Mouse (Mus musculus) CD8-positive naive resting alpha-beta T cell, adult 2 months (primary cell): ENCODE data around the gene Hist1h2af.
"Not testable (repeated sequence)": the region's sequence is repeated elsewhere in the genome, so short reads cannot be mapped to it uniquely, and the experiment has no call there.

ENCODE experiments used
- DNase-seq, 2 experiments: peaks; one replicate each; pipeline ENCODE4 v3.0.0; 2022; ENCODE audit warnings: low read depth in 2 of 2, low spot score in 2 of 2

Hist1h2af gene

DNA sequence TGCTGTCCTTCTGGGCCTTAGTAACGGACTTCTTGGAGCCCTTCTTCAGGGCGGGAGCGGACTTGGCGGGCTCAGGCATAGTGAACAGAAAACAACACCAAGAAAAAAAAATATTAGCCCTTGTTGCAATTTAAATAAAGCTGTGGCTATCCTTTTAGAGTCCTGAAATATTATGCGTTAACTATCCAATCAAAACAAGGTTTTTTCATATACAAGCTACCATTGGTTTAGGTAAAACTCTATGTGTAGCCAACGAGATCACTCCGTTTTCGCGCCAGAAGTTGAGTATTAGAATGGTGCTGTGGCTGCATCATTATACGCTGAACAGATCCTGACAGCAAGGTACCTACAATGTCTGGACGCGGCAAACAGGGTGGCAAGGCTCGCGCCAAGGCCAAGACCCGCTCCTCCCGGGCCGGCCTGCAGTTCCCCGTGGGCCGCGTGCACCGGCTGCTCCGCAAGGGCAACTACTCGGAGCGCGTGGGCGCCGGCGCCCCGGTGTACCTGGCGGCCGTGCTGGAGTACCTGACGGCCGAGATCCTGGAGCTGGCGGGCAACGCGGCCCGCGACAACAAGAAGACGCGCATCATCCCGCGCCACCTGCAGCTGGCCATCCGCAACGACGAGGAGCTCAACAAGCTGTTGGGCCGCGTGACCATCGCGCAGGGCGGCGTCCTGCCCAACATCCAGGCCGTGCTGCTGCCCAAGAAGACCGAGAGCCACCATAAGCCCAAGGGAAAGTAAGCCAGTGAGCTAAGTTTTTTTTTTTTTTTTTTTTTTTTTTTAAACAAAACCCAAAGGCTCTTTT, at the start of gene Hist1h2af:
Gene Hist1h2af, plus strand, starts transcription at position 347 of the 808 bp plus-strand sequence.
- not testable (repeated sequence) for DNase-seq

DNA sequence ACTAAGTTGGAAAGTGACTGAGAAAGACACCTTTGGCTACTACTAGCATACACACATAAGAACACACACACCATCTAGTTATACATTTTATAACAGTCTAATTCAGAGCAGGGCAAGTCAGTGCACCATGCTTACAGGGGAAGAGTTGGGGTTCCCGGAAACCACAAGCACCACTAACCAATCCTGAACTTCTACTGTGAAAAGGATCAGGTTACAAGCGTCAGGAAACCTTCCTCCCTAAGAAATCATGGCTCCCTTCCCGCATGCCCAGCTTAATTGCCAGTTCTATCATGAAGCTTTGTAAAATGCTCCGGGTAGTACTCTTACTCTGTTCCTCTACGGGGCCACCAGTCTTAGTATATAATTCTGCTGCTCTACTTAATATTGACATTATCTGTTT, 48.4 kb upstream of the Hist1h2af start:
- no peak for DNase-seq

DNA sequence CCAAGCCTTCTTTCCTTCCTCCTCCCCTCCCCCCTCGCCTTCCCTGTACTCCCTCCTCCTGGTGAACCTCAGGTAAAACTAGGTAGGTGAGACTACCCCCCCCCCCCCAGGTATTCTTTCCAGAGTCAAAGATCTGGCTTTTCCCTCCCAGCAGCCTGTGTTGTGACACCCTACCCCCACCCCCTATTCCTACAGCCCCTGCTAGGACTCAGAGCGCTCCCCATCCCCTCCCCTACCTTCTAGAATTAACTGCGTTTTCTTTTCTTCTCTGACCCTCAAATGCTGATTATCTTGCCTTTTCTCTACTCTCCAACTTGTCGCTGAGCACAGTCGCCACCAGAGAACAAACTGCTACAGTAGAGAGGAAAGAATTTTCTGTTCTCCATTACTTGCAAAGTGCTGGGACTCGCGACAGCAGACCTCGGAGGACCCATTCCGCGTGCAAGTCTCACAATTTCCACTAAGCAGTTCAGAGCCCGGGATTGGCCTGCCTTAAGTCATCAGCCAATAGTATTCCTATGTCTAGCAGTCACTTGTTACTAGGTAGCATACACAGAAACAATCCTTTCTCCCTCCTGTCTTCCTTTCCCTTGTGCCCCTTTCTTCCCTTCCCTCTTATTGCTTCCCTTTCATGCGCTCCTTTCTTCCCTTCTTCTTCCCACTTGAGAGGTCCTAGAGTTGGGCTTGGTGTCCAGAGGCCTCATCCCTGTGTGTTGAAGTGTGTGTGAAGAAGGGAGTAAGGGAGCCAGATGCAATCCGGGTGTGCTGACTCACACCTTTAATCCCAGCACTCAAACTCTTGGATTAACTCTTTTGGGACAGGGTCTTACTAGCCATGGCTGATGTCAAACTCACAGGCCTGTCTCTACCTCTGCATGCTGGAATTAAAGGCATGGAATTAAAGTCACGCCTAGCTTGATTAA, 45.0 kb upstream of the Hist1h2af start, which contains the start of gene Btn2a2:
Gene Btn2a2, minus strand, starts transcription at position 458 of the 923 bp plus-strand sequence.
- DNase-seq: peak; percentile 11 to 14

DNA sequence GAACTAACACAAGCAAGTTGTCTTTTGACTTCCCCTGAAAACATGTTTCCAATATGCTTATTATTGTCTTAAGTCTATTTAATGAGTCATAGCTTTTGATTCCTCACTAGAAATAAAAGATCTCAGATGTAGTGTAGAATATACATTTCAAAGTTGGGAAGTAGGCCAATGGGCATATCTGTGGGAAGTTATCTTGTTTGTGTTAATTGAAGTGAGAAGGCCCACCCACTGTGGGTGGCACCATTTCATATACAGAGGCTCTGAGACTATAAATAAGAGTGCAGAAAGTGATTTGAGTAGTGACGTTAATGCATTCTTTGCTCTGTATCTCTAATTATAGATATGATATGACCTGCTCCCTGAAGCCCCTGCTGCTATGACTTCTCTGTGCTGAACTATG, 42.8 kb upstream of the Hist1h2af start:
- no peak for DNase-seq

DNA sequence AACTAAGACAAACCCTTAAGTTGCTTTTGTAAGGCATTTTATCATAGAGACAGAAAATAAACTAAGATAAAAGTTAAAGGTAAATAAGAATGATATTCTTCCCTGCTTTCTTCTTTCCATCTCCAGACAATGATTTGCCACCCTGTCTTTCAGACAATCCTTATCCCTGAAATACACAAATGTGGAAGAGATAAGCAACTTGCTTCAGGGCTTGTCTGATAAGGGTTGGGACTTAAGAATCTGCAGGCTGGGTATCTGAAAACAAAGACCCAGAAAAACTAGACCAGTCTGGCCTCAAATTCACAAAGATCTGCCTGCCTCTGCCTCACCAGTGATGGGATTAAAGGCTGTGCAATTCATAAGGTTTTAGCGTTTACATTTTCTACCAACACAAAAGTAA, 42.4 kb upstream of the Hist1h2af start:
- DNase-seq: no peak

DNA sequence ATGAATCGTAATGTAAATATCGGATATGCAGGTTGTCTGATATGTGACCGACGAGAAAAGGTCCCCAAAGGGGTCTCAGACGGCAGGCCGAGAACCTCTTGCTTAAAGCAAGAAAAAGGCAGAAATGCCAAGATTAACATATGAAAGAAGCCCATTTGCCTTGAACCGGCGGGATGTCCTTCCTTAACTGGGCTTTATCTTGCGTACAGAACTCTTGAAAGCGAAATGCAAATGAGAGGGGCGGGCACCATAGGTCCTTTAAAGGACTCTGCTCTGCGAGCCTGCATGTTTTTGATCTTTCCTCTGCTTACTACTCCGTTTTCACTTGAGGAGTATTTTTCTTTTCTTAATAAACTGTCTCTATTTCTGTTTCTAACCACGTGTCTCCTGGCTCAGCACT, 41.7 kb upstream of the Hist1h2af start:
- DNase-seq: no peak

DNA sequence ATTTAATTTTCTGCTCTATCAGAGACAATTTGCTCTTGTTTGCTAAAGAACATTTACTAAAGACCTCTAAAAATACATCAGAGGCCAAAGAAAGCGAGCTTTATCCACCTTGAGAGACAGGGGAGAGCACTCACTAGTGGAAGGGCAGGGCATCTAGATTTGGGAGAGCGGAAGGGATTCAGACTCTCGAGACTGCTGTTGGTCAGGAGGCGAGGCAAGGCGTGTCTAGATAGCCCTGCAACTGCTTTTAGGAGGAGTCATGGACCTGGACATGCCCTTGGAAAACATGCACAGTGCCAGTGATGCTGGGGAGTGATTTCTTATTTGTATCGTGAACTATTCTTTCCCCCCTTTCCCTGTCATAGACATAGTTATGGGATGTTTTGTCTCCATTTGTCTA, 38.2 kb upstream of the Hist1h2af start:
- no peak for DNase-seq

DNA sequence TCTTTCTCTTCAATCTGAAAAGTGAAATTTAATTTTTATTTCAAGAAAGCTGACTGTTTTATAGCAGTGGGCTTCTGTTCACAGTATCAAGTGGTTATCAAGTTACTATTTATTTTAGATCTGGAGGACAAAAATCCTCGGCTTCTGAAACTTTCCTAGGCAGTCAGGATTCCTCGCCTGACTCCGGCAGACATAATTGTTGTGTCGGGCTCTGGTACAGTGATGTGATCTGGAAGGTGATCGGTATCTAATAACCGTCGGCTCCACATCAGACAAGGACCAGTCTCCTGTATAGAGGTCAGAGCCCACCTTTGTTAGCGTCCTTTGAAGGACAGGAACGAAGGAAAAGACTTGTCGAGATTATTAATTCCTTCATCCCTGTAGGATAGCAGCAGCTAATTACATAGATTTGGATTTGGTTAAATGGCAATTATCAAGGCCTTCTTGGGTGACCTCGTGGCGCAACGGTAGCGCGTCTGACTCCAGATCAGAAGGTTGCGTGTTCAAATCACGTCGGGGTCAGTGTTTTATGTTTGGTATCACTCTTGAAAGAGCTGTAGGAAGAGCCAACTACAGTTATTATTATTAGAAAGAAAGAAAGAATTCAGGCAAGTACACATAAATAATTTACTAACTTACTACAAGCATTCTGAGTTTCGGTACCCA, 35.9 kb upstream of the Hist1h2af start:
- DNase-seq: no peak

DNA sequence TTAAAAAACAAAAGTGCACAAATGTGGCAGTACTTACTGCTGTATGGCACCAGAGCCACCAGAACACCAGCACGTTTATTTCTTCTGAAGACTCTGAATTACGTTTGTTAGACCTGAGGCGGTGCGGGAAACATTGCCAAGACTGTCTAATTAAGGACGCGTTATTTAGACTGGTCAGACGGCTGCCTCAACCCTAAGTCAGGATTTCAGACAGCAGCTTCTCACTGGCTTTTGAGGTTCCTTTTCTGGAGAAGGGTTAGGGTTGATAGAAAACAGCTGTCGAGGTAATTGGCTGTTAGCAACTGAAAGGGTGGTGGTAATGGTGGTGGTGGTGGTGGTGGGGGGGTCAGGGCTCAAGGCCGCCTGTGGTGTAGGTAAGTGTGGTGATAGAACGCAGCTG, 35.1 kb upstream of the Hist1h2af start:
- no peak for DNase-seq

DNA sequence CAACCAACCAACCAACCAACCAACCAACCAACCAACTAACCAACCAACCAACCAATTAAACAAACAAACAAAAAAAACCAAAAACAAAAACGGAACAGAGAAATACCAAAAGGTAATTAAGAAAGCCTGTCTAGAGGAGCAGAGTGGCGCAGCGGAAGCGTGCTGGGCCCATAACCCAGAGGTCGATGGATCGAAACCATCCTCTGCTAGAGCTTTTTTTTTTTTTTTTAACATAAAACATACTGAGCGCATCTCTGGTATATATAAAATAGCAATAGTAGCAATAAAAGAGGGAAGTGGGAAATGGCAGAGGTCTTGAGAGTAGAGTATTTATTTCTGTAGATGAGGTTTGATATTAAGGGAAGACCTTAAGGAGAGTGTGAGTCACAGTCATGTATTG, 33.8 kb upstream of the Hist1h2af start:
- no peak for DNase-seq

DNA sequence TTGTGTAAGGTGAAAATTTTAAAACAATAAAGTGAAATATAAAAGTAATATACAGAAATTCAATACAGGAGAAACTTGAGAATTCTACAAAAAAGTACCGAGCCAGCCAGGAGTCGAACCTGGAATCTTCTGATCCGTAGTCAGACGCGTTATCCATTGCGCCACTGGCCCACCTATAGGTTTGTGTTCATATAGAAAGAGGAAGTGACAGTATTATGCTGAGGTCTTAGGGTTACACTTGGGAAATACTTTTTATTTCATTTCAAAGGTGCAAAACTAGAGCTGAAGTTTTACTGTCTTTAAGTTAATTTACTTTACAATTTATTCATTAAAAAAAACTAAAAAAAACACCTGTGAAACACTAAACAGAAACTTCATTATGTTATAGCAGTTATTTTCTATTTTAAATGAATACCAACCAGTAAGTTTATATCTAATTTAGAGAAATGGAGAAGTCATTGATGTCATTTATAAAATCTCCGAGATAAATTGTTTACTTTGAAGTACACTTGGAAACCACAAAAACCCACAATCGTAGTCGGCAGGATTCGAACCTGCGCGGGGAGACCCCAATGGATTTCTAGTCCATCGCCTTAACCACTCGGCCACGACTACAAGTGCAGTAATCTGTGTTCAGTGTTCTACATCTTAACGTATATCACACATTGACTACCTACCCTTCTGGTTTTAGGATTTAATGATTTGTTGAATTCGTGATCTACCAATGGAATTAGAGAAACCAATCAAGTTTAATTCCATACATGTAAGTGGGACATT, 33.1 kb upstream of the Hist1h2af start:
- peak; percentile 78 to 84 for DNase-seq

DNA sequence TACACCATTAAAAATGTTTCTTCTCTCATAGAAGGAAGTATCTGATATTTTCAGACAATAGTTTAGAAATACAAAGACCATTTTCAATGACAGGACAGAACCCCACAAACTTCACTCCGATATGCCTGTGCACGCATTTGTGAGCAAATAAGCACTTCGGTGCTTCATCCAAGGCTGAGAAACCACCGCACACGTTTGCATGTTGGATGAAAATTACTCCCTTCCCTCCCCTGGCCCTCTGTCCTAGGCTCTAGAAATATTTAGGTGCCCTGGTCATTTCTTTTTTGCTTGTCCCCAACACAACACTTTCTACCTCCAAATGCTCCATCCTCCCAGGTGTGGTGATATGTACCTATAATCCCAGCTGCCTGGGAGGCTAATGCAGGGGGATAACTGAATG, 32.2 kb upstream of the Hist1h2af start:
- no peak for DNase-seq

DNA sequence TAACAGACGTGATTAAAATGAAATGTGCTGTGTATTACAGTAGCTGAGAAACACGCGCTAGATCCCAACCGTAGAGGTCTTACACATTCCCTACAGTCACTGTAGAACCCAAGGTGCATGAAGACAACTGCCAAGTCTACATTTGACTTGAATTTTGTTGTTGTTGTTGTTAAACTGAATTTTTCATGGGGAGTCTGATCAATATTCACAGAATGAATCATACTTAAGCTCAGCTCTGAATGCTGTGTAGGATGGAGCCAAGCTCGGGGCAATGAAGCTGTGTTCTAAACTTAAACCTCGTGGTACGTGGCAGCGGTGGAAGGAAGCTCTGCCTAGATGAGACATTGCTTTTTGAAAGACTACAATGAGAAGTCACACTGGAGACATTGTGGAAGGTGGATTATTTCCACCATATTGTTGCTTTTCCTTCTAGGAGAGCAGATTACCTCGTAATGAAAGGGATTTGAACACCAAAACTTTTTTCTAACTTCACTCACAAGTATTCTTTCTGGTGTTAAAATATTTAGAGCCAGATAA, 31.6 kb upstream of the Hist1h2af start:
- no peak for DNase-seq

DNA sequence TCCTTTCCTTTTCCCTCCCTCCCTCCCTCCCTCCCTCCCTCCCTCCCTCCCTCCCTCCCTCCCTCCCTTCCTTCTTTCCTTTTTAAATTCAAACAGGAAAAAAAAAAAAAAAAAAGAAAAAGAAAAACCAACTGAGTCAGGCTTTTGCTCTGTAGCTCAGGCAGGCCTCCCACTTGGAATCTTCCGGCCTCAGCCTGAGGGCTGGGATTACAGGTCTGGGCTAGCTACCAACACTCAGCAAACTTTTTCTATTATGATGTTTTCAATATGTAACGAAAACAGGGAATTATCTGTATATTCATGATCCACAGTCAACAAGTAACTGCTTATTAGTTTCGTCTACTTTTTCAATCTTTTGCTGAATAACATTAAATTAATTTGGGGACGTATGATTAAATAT, 30.8 kb upstream of the Hist1h2af start:
- DNase-seq: no peak

DNA sequence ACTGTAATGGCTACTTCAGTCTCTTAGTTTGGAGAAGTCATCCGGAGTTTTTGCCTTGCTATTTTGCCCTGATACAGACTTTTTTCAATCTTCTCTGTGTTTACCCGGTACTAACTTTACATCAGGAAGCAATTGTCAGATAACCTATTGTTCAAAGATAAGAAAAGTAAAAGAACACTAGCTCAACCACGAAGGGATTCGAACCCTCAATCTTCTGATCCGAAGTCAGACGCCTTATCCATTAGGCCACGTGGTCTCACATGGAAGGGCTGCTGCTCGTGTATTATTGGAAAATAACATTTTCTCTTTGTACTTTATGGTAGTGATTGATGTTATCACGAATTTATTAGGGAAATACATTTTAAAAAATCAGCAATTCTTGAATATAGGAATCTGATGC, 29.9 kb upstream of the Hist1h2af start:
- peak; percentile 41 to 57 for DNase-seq

DNA sequence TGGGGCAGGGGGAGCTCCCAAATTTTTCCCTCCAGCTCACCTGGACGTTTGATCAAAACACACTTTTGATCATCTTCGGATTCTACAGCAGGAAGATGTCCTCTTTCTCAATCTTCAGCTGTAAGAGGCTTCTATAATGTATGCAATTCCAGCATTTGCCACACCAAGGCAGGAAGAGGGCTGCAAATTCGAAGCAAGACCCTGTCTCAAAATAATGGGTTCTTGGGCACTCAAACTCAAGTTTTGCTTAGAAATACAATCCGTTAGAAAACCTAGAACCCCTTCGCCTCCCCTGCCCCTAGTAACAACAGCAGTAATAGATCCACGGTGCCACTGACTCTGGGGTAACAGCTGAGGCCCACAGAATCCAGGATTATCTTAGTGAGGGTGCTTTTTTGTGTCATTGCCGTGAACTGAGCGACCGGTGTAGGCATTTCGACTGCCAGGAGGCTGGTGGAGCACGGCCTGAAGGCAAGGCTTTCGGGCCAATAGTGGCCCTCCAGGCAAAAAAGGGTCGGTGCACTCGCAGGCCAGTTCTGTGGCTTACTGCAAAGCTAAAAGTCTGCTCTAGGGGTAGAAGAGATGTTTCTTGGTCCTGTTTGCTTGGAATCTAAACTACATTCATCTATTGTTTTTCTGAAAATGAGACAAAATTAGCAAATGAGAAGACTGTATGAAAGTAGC, 27.9 kb upstream of the Hist1h2af start:
- DNase-seq: no peak

DNA sequence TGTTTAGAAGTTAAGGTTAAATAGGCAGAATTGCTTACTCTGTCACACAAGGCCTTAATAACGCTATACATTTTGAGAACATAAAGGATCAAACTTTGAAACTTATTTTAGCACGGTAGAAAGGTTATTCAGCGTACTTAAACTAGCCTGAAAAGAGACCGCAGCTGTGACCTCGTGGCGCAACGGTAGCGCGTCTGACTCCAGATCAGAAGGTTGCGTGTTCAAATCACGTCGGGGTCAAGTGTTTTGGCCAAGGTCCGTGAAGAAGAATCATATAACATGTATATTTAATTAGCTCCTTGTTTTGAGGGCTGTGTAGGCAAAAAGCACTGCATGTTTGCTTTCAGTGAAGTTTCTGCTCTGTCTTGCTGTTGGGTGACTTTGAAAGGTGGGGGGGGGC, 27.4 kb upstream of the Hist1h2af start:
- DNase-seq: peak; percentile 42 to 53

DNA sequence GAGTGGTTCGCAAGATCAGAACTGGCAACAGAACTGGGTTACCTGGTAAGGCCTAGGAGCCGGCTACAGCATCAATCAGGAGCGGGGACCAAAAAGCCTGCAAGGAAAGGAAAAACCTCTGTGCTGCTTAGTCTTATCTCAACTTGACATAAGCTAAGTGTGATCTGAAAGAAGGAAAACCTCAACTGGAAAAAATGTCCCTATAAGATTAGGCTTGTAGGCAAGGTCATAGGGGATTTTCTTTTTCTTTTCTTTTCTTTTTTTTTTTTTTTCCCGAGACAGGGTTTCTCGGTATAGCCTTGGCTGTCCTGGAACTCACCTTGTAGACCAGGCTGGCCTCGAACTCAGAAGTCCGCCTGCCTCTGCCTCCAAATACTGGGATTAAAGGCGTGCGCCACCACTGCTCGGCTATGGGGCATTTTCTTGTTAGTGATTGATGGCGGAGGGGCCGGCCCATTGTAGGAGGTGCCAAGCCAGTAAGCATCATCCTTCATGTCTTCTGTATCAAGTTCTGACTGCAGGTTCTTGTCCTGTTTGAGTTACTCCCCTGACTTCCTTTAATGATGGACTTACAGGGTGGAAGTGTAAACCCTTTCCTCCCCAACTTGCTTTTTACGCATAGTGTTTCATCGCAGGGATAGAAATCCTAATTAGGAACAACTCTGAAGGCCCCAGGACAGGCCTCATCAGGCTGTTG, 26.7 kb upstream of the Hist1h2af start:
- DNase-seq: no peak

DNA sequence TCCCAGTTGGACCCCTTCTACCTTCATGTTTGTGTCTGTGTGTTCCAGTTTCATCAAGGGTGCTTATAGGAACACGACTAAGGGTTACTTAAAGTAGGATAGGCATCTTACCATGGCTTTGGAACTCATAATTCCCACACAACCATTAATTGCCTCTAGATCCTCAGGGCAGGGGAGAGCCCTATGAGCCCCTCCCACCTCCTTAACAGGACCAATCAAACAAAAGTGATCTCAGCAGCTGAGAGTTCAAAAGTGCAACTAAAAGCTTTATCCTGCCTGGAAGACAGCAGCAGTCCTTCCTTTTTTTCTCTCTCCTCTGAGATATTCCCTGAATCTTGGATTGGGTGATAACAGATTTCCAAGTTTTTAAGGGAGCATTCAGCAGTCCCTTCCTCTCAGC, 23.6 kb upstream of the Hist1h2af start:
- DNase-seq: no peak
